Mouse (Mus musculus): ENCODE measurements around the gene Ccdc57. TPM values are rescaled to one million over a fixed set of nuclear protein-coding genes. Genes with fewer than 3 reads are reported as not detected.

The Ccdc57 gene
- polyA plus RNA-seq, 1 experiment from 2014 or later: 4.7 TPM

DNA sequence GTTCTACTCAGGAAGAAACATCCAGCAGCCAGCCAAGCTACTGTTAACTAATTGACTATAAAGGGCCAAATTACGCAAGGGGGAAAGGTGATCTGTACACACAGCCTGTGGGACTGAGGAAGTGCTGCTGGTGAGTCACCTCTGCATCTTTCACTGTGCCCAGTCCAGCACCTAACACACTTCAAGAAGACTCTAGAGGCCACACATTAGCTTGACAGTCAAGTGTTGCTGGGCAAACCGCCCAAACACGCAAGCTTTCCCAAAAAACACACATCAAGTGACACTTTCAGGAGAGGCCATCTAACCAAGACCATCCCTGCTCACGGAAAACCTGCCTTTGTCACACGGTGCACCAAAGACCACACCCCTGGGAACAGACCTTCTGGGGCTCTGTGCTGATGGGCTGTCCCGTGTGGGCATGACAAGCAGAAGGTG, 34.5 kb downstream of the Ccdc57 start:
- 87% methylated on average over 6 of the region's 6 CpGs for WGBS
- H3K4me2 ChIP-seq (replicated peaks): no peak overlapping the region
- H3K9me3 ChIP-seq: no peaks in the 10 kb centered on the region
- no peaks in the 10 kb centered on the region for H3K4me1 ChIP-seq
- no peak for ATAC-seq (ENCODE audit: low FRiP score, low read depth)
- H3K27me3 ChIP-seq (replicated peaks): no peaks in the 10 kb centered on the region
- no peak overlapping the region for H3K27ac ChIP-seq
- peaks cover 36% of the 10 kb centered on the region for H3K36me3 ChIP-seq
- H3K9ac ChIP-seq: no peak overlapping the region
- H3K4me3 ChIP-seq: no peak overlapping the region

- Histone ChIP-seq H3K27me3 (replicated peaks) (no peaks in the 10 kb centered on the region), H3K4me2 (replicated peaks) (no peak overlapping the region), H3K4me3 (no peak overlapping the region), H3K4me1 (no peaks in the 10 kb centered on the region), H3K27ac (no peak overlapping the region), H3K9ac (no peak overlapping the region), H3K9me3 (no peaks in the 10 kb centered on the region), H3K36me3 (peaks cover 44% of the 10 kb centered on the region)
- WGBS: 91% methylated on average over 6 of the region's 6 CpGs
- ATAC-seq (ENCODE audit: low FRiP score, low read depth): no peak
Measured at GRCm38 (mm10) chr11:120895441-120895840, 37.2 kb downstream of the Ccdc57 start.

DNA sequence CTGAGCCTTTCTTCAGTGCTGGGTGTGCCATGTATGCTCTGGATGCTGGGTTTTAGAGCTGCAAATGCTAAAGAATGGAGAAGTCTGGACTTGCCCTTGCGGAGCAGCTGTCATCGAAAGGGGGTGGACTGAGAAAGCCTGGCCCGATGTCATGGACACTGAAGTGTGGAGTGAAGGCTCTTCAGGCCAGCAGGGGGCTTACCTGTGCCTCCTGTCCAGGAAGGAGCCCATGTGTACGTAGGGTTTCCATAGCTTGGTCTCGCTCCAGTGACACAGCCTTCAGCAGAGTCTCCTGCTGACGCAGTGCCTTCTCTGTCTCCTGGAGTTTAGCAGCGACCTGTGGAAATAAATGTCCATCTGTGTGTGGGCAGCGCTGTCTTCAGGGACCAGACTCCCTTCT, 38.3 kb downstream of the Ccdc57 start:
- Histone ChIP-seq H3K4me1 (no peaks in the 10 kb centered on the region), H3K4me3 (no peak overlapping the region), H3K27me3 (replicated peaks) (no peaks in the 10 kb centered on the region), H3K4me2 (replicated peaks) (no peak overlapping the region), H3K36me3 (peaks cover 50% of the 10 kb centered on the region), H3K9me3 (no peaks in the 10 kb centered on the region), H3K27ac (no peak overlapping the region), H3K9ac (no peak overlapping the region)
- no peak for ATAC-seq (ENCODE audit: low FRiP score, low read depth)
- WGBS: 94% methylated on average over 8 of the region's 8 CpGs

DNA sequence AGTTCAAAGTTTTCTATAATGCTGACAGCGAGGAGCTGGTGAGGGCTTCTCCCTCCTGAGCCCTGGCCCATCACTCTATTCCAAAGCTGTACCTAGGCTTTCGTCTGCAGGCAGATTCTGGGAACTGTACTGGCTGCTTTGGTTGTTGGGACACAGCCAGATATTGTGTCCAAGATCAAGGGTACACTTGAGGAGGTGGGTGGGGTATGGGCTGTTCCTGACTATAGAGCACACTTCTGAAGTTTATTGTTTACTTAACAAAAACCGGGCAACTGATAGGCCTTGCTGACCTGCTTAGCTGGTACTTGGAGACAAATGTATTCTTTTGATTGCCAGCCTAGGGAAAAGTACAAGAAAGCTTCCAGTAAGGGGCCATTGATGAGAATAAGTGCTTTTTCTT, 43.5 kb downstream of the Ccdc57 start:
- ATAC-seq (ENCODE audit: low FRiP score, low read depth): no peak
- Histone ChIP-seq H3K4me1 (no peaks in the 10 kb centered on the region), H3K36me3 (peaks cover 46% of the 10 kb centered on the region), H3K27ac (no peak overlapping the region), H3K9me3 (no peaks in the 10 kb centered on the region; the same call in 1 of the 2 replicates), H3K27me3 (replicated peaks) (no peaks in the 10 kb centered on the region), H3K4me2 (replicated peaks) (no peak overlapping the region), H3K4me3 (no peak overlapping the region), H3K9ac (no peak overlapping the region)
- WGBS: 86% methylated on average over 3 of the region's 3 CpGs

GRCm38 (mm10) chr11:120888718-120889117, 44.0 kb downstream of the Ccdc57 start:
- no peak overlapping the region for H3K9ac ChIP-seq
- WGBS: 87% methylated on average over 5 of the region's 5 CpGs
- no peaks in the 10 kb centered on the region; the same call in 1 of the 2 replicates for H3K9me3 ChIP-seq
- no peak overlapping the region for H3K27ac ChIP-seq
- peaks cover 45% of the 10 kb centered on the region for H3K36me3 ChIP-seq
- H3K4me2 ChIP-seq (replicated peaks): no peak overlapping the region
- no peak for ATAC-seq (ENCODE audit: low FRiP score, low read depth)
- no peak overlapping the region for H3K4me3 ChIP-seq
- H3K27me3 ChIP-seq (replicated peaks): no peaks in the 10 kb centered on the region
- no peaks in the 10 kb centered on the region for H3K4me1 ChIP-seq

DNA sequence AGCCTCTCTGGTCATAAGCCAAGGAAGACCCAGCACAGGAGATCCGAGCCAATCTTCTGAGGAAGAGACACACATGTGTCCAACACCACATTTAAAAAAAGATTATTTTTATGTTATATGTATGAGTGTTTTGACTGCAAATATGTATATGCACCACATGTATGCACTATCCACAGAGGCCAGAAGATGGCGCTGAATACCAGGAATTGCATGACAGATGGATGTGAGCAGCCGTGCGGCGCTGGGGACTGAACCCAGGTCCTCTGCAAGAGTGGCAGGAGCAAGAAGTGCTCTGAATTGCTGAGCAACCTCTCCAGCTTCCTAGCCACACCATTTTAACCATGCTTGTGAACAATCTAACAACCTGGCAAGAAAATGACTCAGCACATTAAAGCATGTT, 45.2 kb downstream of the Ccdc57 start:
- Histone ChIP-seq H3K27me3 (replicated peaks) (no peaks in the 10 kb centered on the region), H3K9ac (no peak overlapping the region), H3K4me2 (replicated peaks) (no peak overlapping the region), H3K4me3 (no peak overlapping the region), H3K9me3 (no peaks in the 10 kb centered on the region; the same call in 1 of the 2 replicates), H3K4me1 (no peaks in the 10 kb centered on the region), H3K36me3 (peaks cover 42% of the 10 kb centered on the region), H3K27ac (no peak overlapping the region)
- no peak for ATAC-seq (ENCODE audit: low FRiP score, low read depth)
- WGBS: 93% methylated on average over 5 of the region's 5 CpGs

- H3K4me3 ChIP-seq: no peak overlapping the region
- H3K4me2 ChIP-seq (replicated peaks): no peak overlapping the region
- peaks cover 36% of the 10 kb centered on the region for H3K36me3 ChIP-seq
- H3K4me1 ChIP-seq: no peaks in the 10 kb centered on the region
- no peak overlapping the region for H3K27ac ChIP-seq
- H3K9me3 ChIP-seq: no peaks in the 10 kb centered on the region; the same call in 1 of the 2 replicates
- H3K9ac ChIP-seq: no peak overlapping the region
- no peaks in the 10 kb centered on the region for H3K27me3 ChIP-seq (replicated peaks)
- WGBS: 77% methylated on average over 5 of the region's 5 CpGs
- no peak for ATAC-seq (ENCODE audit: low FRiP score, low read depth)
Measured at GRCm38 (mm10) chr11:120886462-120886861, 46.2 kb downstream of the Ccdc57 start.

GRCm38 (mm10) chr11:120883601-120884000, 49.1 kb downstream of the Ccdc57 start:
- Histone ChIP-seq H3K4me1 (no peaks in the 10 kb centered on the region), H3K36me3 (peaks cover 46% of the 10 kb centered on the region), H3K4me2 (replicated peaks) (no peak overlapping the region), H3K4me3 (no peak overlapping the region), H3K27ac (no peak overlapping the region), H3K9ac (no peak overlapping the region), H3K27me3 (replicated peaks) (no peaks in the 10 kb centered on the region), H3K9me3 (no peaks in the 10 kb centered on the region; the same call in 1 of the 2 replicates)
- ATAC-seq (ENCODE audit: low FRiP score, low read depth): no peak
- 94% methylated on average over 3 of the region's 3 CpGs for WGBS

DNA sequence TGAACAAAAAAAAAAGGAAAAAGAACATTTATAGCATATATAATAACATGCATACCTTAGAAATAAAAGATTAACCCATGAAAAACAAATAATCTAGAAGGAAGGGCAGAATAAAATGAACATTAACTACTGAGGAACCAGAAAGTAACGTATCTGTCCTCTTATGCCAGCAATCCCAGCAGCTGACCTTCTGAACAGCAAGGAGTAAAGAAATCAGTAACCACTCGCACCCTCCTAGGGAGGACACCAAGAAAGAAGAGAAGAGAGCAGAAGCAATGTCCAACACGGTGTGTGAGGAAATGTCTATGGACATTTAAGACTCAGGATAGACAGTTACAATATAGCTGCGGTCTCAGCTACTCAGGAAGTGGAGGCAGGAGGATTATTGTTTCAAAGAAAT, 49.7 kb downstream of the Ccdc57 start:
- WGBS: 92% methylated on average over 4 of the region's 4 CpGs
- Histone ChIP-seq H3K27ac (no peak overlapping the region), H3K4me2 (replicated peaks) (no peak overlapping the region), H3K36me3 (peaks cover 42% of the 10 kb centered on the region), H3K4me3 (no peak overlapping the region), H3K9me3 (no peaks in the 10 kb centered on the region; the same call in 1 of the 2 replicates), H3K27me3 (replicated peaks) (no peaks in the 10 kb centered on the region), H3K4me1 (no peaks in the 10 kb centered on the region), H3K9ac (no peak overlapping the region)
- ATAC-seq (ENCODE audit: low FRiP score, low read depth): no peak

- no peak for ATAC-seq (ENCODE audit: low FRiP score, low read depth)
- H3K4me3 ChIP-seq: no peak overlapping the region
- H3K9me3 ChIP-seq: no peaks in the 10 kb centered on the region
- no peak overlapping the region for H3K4me2 ChIP-seq (replicated peaks)
- H3K4me1 ChIP-seq: no peaks in the 10 kb centered on the region
- H3K27ac ChIP-seq: no peak overlapping the region
- H3K27me3 ChIP-seq (replicated peaks): no peaks in the 10 kb centered on the region
- H3K9ac ChIP-seq: 0 out of 2 replicates have a peak overlapping the region, but pooled peaks have one; percentile 6
- peaks cover 5% of the 10 kb centered on the region; the same call in 1 of the 2 replicates for H3K36me3 ChIP-seq
- 84% methylated on average over 6 of the region's 6 CpGs for WGBS
Measured at GRCm38 (mm10) chr11:120873206-120873605, 59.5 kb downstream of the Ccdc57 start.

DNA sequence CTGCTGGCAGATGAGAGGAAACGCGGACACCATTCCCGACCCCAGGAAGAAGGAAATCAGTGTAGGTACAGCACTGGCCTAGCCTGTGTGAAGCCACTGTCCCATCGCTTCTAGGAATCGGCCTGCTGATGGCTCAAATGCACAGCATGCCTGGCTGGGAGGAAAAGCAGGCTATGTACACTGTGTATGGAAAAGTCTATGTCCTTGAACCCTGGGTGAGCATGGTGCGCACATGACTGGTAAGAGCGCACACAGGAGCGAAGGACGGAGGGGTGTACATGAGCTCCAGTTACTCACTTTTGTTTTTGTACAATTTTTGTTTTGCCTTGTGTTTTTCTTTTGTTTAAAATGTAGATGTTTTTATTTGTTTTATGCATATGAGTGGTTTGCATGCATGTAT, 61.2 kb downstream of the Ccdc57 start:
- Histone ChIP-seq H3K4me3 (no peak overlapping the region), H3K4me2 (replicated peaks) (no peak overlapping the region), H3K27ac (no peak overlapping the region), H3K4me1 (no peaks in the 10 kb centered on the region), H3K36me3 (no peaks in the 10 kb centered on the region), H3K27me3 (replicated peaks) (no peaks in the 10 kb centered on the region), H3K9ac (no peak overlapping the region), H3K9me3 (no peaks in the 10 kb centered on the region)
- no peak for ATAC-seq (ENCODE audit: low FRiP score, low read depth)
- 93% methylated on average over 9 of the region's 9 CpGs for WGBS

DNA sequence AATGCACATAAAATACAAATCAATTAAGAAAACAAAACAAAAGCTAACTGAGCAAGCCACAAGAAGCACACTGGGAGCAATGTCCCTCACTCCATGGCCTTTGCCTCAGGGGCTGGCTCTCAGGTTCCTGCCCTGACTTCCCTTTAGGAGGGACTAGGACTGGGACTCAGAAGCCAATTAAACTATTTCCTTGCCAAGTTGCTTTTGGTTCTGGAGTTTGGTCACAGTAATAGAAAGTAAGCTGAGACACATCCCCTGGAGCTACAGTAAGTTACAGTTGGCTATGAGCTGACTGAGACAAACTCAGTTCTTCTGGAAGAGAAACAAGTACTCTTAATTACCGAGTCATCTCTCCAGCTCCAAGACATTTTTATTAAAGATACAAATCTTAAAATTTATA, 66.9 kb downstream of the Ccdc57 start:
- 94% methylated on average over 1 of the region's 1 CpGs for WGBS
- H3K9me3 ChIP-seq: no peaks in the 10 kb centered on the region
- peaks cover 6% of the 10 kb centered on the region; the same call in 1 of the 2 replicates for H3K36me3 ChIP-seq
- no peak overlapping the region for H3K9ac ChIP-seq
- ATAC-seq (ENCODE audit: low FRiP score, low read depth): no peak
- no peak overlapping the region for H3K4me2 ChIP-seq (replicated peaks)
- no peak overlapping the region for H3K27ac ChIP-seq
- no peaks in the 10 kb centered on the region for H3K27me3 ChIP-seq (replicated peaks)
- H3K4me1 ChIP-seq: no peaks in the 10 kb centered on the region
- no peak overlapping the region for H3K4me3 ChIP-seq

DNA sequence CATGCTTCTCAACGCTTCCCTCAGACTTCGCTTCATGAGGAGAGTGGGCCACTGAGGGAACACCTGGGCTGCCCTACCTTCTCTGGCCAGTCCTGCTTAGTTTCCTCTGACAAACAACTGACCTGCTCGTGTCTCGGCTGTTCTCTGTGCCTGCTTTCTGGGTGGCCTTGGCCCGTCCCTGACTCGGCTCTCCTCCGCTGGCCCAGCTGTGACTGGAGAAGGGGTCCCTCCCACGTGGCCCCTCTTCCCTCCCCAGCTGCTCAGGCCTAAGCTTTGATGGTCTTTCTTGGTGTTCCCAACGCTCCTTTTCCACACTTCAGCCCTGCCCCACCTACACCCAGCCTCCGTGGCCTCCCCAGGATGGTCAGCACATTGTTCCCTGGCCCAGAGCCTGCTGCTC, 69.9 kb downstream of the Ccdc57 start:
- 77% methylated on average over 10 of the region's 10 CpGs for WGBS
- no peaks in the 10 kb centered on the region for H3K27me3 ChIP-seq (replicated peaks)
- no peaks in the 10 kb centered on the region for H3K4me1 ChIP-seq
- no peaks in the 10 kb centered on the region for H3K9me3 ChIP-seq
- no peak overlapping the region for H3K4me3 ChIP-seq
- H3K9ac ChIP-seq: no peak overlapping the region
- H3K36me3 ChIP-seq: peaks cover 29% of the 10 kb centered on the region
- no peak overlapping the region for H3K4me2 ChIP-seq (replicated peaks)
- H3K27ac ChIP-seq: no peak overlapping the region
- ATAC-seq (ENCODE audit: low FRiP score, low read depth): no peak

Data from neural tube, embryonic 12.5 days (tissue).